Mouse (Mus musculus) leukemia stem cell, adult 10-12 weeks (primary cell): ENCODE results near the gene Lelp1. TPM values are rescaled to one million over a fixed set of nuclear protein-coding genes. Genes with fewer than 3 reads are reported as not detected.

Experiments
- polyA plus RNA-seq: library from polyadenylated mRNA; stranded (reverse); fragments of >175 nt; gene quantifications from 2 replicates; pipeline ENCODE4 v1.2.3, GENCODE M21; 2012; ENCODE audit warnings: low replicate concordance

Lelp1 gene
- not detected in 2 replicates for polyA plus RNA-seq

GRCm38 (mm10) chr3:92142644-92143043 lies at the start of gene Lelp1:
Lelp1 (minus strand) TSS chr3:92142744.

GRCm38 (mm10) chr3:92123847-92124246 lies 18.7 kb downstream of the Lelp1 start, which contains the start of gene Prr9:
Prr9 (minus strand) TSS chr3:92123947.

Other genes starting within 250 kb of the Lelp1 start
- gene Pglyrp3, start 128.2 kb downstream of the Lelp1 start, polyA plus RNA-seq: not detected in 2 replicates
- gene Lor, start 59.6 kb downstream of the Lelp1 start, polyA plus RNA-seq: not detected in 2 replicates
- not detected in 2 replicates for gene Prr9, start 18.8 kb downstream of the Lelp1 start, polyA plus RNA-seq
- gene Sprr2a1, start 73.1 kb upstream of the Lelp1 start, polyA plus RNA-seq: not detected in 2 replicates
- gene Sprr2a2, start 73.2 kb upstream of the Lelp1 start, polyA plus RNA-seq: not detected in 2 replicates
- gene Sprr2a3, start 142.7 kb upstream of the Lelp1 start, polyA plus RNA-seq: not detected in 2 replicates
- not detected in 2 replicates for gene Sprr2b, start 173.9 kb upstream of the Lelp1 start, polyA plus RNA-seq
- not detected in 2 replicates for gene Sprr2d, start 196.4 kb upstream of the Lelp1 start, polyA plus RNA-seq
- gene Sprr2e, start 209.4 kb upstream of the Lelp1 start, polyA plus RNA-seq: not detected in 2 replicates
- gene Sprr2f, start 222.4 kb upstream of the Lelp1 start, polyA plus RNA-seq: not detected in 2 replicates
- not detected in 2 replicates for gene Sprr2h, start 242.9 kb upstream of the Lelp1 start, polyA plus RNA-seq